Mouse (Mus musculus): Measurements from ENCODE around the gene Nostrin. TPM values are rescaled to one million over a fixed set of nuclear protein-coding genes. Genes with fewer than 3 reads are reported as not detected.
A peak's percentile ranks its signal among the peaks of the same experiment; 100 is the strongest.

Nostrin gene
- polyA plus RNA-seq, 1 experiment: 3.9 TPM

DNA sequence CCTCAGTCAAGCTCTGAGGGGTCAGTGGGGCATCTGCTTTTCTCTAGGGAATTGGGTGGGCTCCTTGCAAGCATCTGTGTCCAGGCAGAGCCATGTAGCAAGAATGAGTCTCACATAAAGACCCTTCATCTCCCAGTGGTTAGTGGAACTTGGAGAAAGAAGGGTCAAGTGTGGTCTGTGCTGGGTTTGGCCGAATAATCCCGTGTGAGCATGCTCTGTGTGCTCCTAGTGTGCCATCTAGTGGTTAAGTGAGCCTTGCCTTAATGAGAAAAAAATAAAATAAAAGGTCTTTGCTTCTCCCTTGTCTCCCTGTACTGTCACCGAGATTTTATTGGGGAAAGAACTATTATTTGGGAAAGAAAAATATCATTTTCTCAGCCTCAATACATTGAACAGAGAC is 34.9 kb upstream of the Nostrin start:
- TF ChIP-seq CTCF (IDR thresholded peaks at IDR 0.05; ENCODE audit: borderline replicate concordance, insufficient read depth, low read depth, low read length): peak; percentile 85
- no peak for TF ChIP-seq POLR2A (IDR thresholded peaks at IDR 0.05; ENCODE audit: borderline replicate concordance, insufficient read depth, low read length)
- Histone ChIP-seq H3K4me1 (ENCODE audit: control insufficient read depth, insufficient read depth, low read length) (no peaks in the 10 kb centered on the region), H3K27ac (ENCODE audit: insufficient read depth, low read length) (no peak overlapping the region), H3K4me3 (replicated peaks; ENCODE audit: insufficient read depth, low read depth, low read length) (no peak overlapping the region), H3K27me3 (ENCODE audit: control insufficient read depth, insufficient read depth, low read length) (no peaks in the 10 kb centered on the region)
- WGBS: 18% methylated on average over 3 of the region's 3 CpGs
- peak; percentile 27 to 32 for DNase-seq

DNA sequence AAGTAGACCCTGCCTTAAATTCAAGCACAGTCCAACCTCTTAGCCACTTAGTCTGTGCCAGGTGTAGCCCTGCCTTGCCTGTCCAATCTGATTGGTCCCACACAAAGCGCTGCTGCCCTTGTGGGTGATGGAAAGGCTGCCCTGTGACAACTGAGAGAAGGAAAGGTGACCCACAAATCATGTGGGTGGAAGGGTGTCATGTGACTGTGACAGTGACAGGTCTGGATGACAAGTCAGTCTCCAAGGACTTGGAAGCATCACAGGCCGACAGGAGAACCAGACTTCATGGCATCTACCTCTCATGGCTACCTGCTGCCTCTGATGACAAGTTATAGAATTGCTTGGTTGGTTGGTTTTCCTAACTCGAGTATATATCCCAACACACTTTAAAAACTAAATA is 32.1 kb upstream of the Nostrin start:
- no peak overlapping the region for H3K27ac ChIP-seq (ENCODE audit: insufficient read depth, low read length)
- no peak overlapping the region for H3K4me3 ChIP-seq (replicated peaks; ENCODE audit: insufficient read depth, low read depth, low read length)
- 85% methylated on average over 3 of the region's 3 CpGs for WGBS
- no peak for DNase-seq
- H3K27me3 ChIP-seq (ENCODE audit: control insufficient read depth, insufficient read depth, low read length): no peaks in the 10 kb centered on the region
- no peaks in the 10 kb centered on the region for H3K4me1 ChIP-seq (ENCODE audit: control insufficient read depth, insufficient read depth, low read length)
- no peak for TF ChIP-seq POLR2A (IDR thresholded peaks at IDR 0.05; ENCODE audit: borderline replicate concordance, insufficient read depth, low read length)
- no peak for TF ChIP-seq CTCF (IDR thresholded peaks at IDR 0.05; ENCODE audit: borderline replicate concordance, insufficient read depth, low read depth, low read length)

DNA sequence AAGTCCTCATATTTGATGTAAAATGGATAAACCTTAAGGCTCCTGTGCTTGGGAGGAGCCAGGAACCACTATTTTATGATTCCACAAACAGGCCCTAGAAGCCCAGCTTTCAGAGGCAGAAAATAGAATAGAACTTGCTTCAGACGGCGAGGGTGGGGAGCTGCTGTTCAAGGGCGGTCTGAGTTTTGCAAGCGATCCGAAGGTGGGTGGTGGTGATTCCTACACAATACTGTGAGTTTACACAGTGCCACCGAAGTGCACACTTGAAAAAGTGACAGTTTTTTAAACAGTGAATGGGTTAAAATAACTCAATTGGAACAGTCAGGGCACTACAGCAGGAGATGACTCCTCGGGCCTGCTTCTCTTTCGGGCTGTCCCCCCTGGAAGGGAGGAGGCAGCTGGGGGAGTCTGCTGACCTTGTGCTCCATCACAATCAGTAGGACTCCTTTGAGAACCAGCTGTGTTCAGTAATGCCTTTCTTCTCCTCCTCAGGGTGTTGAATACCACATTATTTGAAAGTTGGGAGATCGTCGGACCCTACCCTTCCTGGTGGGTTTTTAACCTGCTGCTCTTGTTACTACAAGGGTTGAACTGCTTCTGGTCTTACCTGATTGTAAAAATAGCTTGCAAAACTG is 31.0 kb upstream of the Nostrin start:
- no peak for DNase-seq
- no peak overlapping the region for H3K27ac ChIP-seq (ENCODE audit: insufficient read depth, low read length)
- WGBS: 61% methylated on average over 10 of the region's 10 CpGs
- no peak for TF ChIP-seq CTCF (IDR thresholded peaks at IDR 0.05; ENCODE audit: borderline replicate concordance, insufficient read depth, low read depth, low read length)
- TF ChIP-seq POLR2A (IDR thresholded peaks at IDR 0.05; ENCODE audit: borderline replicate concordance, insufficient read depth, low read length): no peak
- H3K27me3 ChIP-seq (ENCODE audit: control insufficient read depth, insufficient read depth, low read length): no peaks in the 10 kb centered on the region; the same call in 1 of the 2 replicates
- H3K4me3 ChIP-seq (replicated peaks; ENCODE audit: insufficient read depth, low read depth, low read length): no peak overlapping the region
- H3K4me1 ChIP-seq (ENCODE audit: control insufficient read depth, insufficient read depth, low read length): no peaks in the 10 kb centered on the region

DNA sequence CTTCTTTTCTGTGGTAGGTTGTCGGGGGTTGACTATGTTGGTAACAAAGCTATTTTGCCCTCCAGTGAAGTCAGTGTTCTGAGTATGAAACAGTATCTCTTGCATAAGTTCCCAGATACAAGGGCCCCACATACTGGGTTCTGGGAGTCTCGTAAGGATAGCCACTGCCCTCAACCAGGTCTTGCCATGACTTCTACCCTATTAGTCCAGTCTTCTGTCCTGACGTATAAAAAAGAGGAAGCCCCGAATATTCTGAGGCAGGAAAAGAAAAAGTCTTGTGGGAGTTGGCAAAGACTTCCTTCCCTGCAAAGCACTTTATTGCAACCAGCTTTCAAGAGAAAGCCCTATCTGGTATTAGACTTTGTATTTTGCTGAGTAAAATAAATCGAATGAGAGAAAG is 26.4 kb upstream of the Nostrin start:
- H3K27me3 ChIP-seq (ENCODE audit: control insufficient read depth, insufficient read depth, low read length): no peaks in the 10 kb centered on the region; the same call in 1 of the 2 replicates
- no peak for DNase-seq
- 71% methylated on average over 5 of the region's 5 CpGs for WGBS
- H3K4me1 ChIP-seq (ENCODE audit: control insufficient read depth, insufficient read depth, low read length): no peaks in the 10 kb centered on the region; the same call in 1 of the 2 replicates
- no peak overlapping the region for H3K4me3 ChIP-seq (replicated peaks; ENCODE audit: insufficient read depth, low read depth, low read length)
- H3K27ac ChIP-seq (ENCODE audit: insufficient read depth, low read length): no peak overlapping the region
- TF ChIP-seq CTCF (IDR thresholded peaks at IDR 0.05; ENCODE audit: borderline replicate concordance, insufficient read depth, low read depth, low read length) (no peak), POLR2A (IDR thresholded peaks at IDR 0.05; ENCODE audit: borderline replicate concordance, insufficient read depth, low read length) (no peak)

DNA sequence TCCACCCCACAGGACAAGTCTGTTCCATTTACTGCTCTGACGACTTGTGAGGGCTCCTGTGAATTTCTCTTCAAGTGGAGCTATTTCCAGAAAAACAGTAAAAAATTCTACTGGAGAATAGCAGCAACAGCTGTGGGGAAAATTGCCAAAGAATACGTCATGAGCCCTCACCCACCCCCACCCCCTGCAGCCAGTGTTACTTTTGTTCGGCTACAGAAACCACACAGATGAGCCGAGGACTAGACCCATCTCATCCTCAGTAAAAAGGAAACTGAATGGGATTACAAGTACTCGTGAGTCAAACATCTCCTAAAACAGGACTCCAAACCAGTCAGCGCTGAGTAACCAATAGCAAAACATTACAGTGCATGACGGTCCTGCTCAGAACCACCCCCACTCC is 25.9 kb upstream of the Nostrin start:
- no peak for DNase-seq
- TF ChIP-seq CTCF (IDR thresholded peaks at IDR 0.05; ENCODE audit: borderline replicate concordance, insufficient read depth, low read depth, low read length) (no peak), POLR2A (IDR thresholded peaks at IDR 0.05; ENCODE audit: borderline replicate concordance, insufficient read depth, low read length) (no peak)
- H3K4me1 ChIP-seq (ENCODE audit: control insufficient read depth, insufficient read depth, low read length): no peaks in the 10 kb centered on the region; the same call in 1 of the 2 replicates
- WGBS: 45% methylated on average over 7 of the region's 7 CpGs
- no peak overlapping the region for H3K27ac ChIP-seq (ENCODE audit: insufficient read depth, low read length)
- no peak overlapping the region for H3K4me3 ChIP-seq (replicated peaks; ENCODE audit: insufficient read depth, low read depth, low read length)
- H3K27me3 ChIP-seq (ENCODE audit: control insufficient read depth, insufficient read depth, low read length): no peaks in the 10 kb centered on the region; the same call in 1 of the 2 replicates

DNA sequence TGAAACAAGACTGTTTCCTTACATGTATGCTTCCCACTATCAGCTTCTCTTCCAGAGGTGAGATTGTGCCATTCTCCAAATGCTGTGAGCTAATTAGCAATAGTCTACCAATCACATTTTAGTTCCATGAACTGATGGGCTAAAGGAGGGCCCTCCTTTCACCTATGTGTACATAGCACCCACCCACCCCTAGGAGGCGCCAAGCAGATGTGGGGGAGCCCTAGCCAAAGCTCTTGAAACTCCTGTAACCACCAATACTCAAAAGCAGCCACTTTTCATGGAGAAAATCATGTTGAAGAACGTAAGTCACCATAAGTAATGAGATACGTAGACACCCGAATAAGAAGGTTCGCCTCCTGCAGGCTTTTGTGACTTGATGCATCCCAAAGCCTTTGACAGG is 23.0 kb upstream of the Nostrin start:
- TF ChIP-seq POLR2A (IDR thresholded peaks at IDR 0.05; ENCODE audit: borderline replicate concordance, insufficient read depth, low read length): no peak
- TF ChIP-seq CTCF (IDR thresholded peaks at IDR 0.05; ENCODE audit: borderline replicate concordance, insufficient read depth, low read depth, low read length): no peak

DNA sequence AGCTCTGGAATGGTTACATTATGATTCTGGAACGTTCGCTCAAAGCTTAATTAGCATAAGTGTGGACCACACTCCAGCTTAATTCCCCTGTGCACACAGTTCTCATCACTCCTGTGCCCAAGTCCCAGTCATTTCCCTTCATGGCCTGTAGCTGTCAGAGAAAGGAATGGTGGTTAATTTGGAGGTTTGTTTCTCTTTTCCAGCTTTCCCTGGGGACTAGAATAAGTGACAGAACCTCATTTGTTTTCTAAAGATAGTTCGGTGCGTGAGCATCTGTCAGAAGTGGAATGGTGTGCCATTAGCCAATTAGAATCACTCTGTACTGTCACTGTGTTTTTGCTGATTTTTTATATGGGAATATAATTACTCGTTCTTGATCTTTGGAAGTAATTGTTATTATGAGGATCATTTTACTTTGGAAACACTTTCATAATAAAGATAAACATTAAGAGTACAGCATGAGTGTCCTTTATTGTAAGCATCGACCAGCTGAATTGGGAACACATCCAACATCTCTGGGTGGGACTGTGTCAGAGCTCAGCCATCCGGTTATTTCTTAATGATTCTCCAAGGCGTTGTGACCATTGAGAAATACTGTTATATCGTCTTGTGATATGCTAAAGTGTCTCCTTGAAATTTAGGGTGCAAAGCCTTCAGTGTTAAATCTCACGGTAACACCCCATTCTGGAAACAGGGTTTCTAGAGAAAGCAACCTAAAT is 21.6 kb upstream of the Nostrin start:
- DNase-seq: no peak
- WGBS: 39% methylated on average over 10 of the region's 10 CpGs
- H3K4me1 ChIP-seq (ENCODE audit: control insufficient read depth, insufficient read depth, low read length): no peaks in the 10 kb centered on the region; the same call in 1 of the 2 replicates
- TF ChIP-seq CTCF (IDR thresholded peaks at IDR 0.05; ENCODE audit: borderline replicate concordance, insufficient read depth, low read depth, low read length) (no peak), POLR2A (IDR thresholded peaks at IDR 0.05; ENCODE audit: borderline replicate concordance, insufficient read depth, low read length) (no peak)
- no peak overlapping the region for H3K4me3 ChIP-seq (replicated peaks; ENCODE audit: insufficient read depth, low read depth, low read length)
- no peak overlapping the region for H3K27ac ChIP-seq (ENCODE audit: insufficient read depth, low read length)
- no peaks in the 10 kb centered on the region for H3K27me3 ChIP-seq (ENCODE audit: control insufficient read depth, insufficient read depth, low read length)

More for the DNA sequence above, 23.0 kb upstream of the Nostrin start:
- no peak for DNase-seq
- Histone ChIP-seq H3K27ac (ENCODE audit: insufficient read depth, low read length) (no peak overlapping the region), H3K4me1 (ENCODE audit: control insufficient read depth, insufficient read depth, low read length) (no peaks in the 10 kb centered on the region; the same call in 1 of the 2 replicates), H3K4me3 (replicated peaks; ENCODE audit: insufficient read depth, low read depth, low read length) (no peak overlapping the region), H3K27me3 (ENCODE audit: control insufficient read depth, insufficient read depth, low read length) (no peaks in the 10 kb centered on the region; the same call in 1 of the 2 replicates)
- 88% methylated on average over 5 of the region's 5 CpGs for WGBS

DNA sequence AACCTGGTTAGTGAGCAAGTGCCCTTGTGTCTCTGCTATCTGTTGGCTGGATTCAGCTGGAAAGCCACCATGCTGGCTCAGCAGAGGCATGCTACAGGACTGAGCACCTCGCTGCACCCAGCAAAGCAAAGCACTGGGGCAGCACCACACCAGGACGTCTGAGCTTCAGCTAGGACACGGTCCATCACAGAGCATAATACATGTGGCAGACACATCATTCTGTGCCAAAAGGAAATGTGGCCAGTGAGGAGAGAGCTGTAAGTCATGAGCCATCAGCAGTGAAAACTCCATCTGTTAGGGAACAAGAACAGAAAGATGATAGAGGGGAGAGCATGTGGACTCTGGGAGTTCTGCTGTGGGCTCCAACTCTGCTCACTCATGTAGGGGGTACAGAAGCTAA is 19.7 kb upstream of the Nostrin start:
- no peak for DNase-seq
- Histone ChIP-seq H3K4me1 (ENCODE audit: control insufficient read depth, insufficient read depth, low read length) (no peaks in the 10 kb centered on the region; the same call in 1 of the 2 replicates), H3K4me3 (replicated peaks; ENCODE audit: insufficient read depth, low read depth, low read length) (no peak overlapping the region), H3K27ac (ENCODE audit: insufficient read depth, low read length) (no peak overlapping the region), H3K27me3 (ENCODE audit: control insufficient read depth, insufficient read depth, low read length) (no peaks in the 10 kb centered on the region)
- TF ChIP-seq POLR2A (IDR thresholded peaks at IDR 0.05; ENCODE audit: borderline replicate concordance, insufficient read depth, low read length): no peak
- TF ChIP-seq CTCF (IDR thresholded peaks at IDR 0.05; ENCODE audit: borderline replicate concordance, insufficient read depth, low read depth, low read length): no peak
- WGBS: 31% methylated on average over 3 of the region's 3 CpGs

Measured in cerebellum, adult 2 months (tissue).